Mouse (Mus musculus) CH12.LX (cell line): ENCODE results near the gene Nepro.

Source experiments
- BHLHE40 ChIP-seq: IDR thresholded peaks from 2 replicates; pipeline ENCODE4 v1.6.1; 2011; ENCODE audit warnings: mild to moderate bottlenecking, low read depth, low read length, improper control_type of control experiment
- CTCF ChIP-seq, 2 experiments: IDR thresholded peaks in 1 of 2; conservative IDR thresholded peaks in 1 of 2; 2 replicates each; pipeline ENCODE4 v1.5.1; 2011 to 2012; ENCODE audit warnings: low read depth in 2 of 2, low read length in 2 of 2, improper control_type of control experiment in 1 of 2, inconsistent platforms in 1 of 2, mild to moderate bottlenecking in 1 of 2, moderate library complexity in 1 of 2
- E2F4 ChIP-seq: IDR thresholded peaks from 2 replicates; pipeline ENCODE4 v1.6.1; 2011; ENCODE audit warnings: low read depth, low read length, improper control_type of control experiment; ENCODE audit not compliant: insufficient replicate concordance
- EP300 ChIP-seq: IDR thresholded peaks from 2 replicates; pipeline ENCODE4 v1.6.1; 2011; ENCODE audit warnings: low read length, improper control_type of control experiment
- HCFC1 ChIP-seq: IDR thresholded peaks from 2 replicates; pipeline ENCODE4 v1.6.1; 2012; ENCODE audit warnings: low read depth, mild to moderate bottlenecking, inconsistent platforms, low read length, improper control_type of control experiment
- MAZ ChIP-seq: IDR thresholded peaks from 2 replicates; pipeline ENCODE4 v1.6.1; 2012; ENCODE audit warnings: low read depth, mild to moderate bottlenecking, inconsistent platforms, low read length, improper control_type of control experiment, moderate library complexity
- NELFE ChIP-seq: IDR thresholded peaks from 2 replicates; pipeline ENCODE4 v1.6.1; 2011; ENCODE audit warnings: low read depth, low read length, improper control_type of control experiment
- POLR2A ChIP-seq: IDR thresholded peaks from 2 replicates; pipeline ENCODE4 v1.6.1; 2011; ENCODE audit warnings: low read depth, mild to moderate bottlenecking, improper control_type of control experiment, low read length
- POLR2AphosphoS2 ChIP-seq: IDR thresholded peaks from 2 replicates; pipeline ENCODE4 v1.6.1; 2011; ENCODE audit warnings: low read depth, low read length, improper control_type of control experiment
- SMC3 ChIP-seq: IDR thresholded peaks from 2 replicates; pipeline ENCODE4 v1.6.1; 2011; ENCODE audit warnings: low read depth, low read length, improper control_type of control experiment
- TCF12 ChIP-seq: IDR thresholded peaks from 2 replicates; pipeline ENCODE4 v1.6.1; 2014; ENCODE audit warnings: low read depth, mild to moderate bottlenecking, inconsistent platforms, low read length, improper control_type of control experiment
- ZMIZ1 ChIP-seq: IDR thresholded peaks from 2 replicates; pipeline ENCODE4 v1.6.1; 2012; ENCODE audit warnings: low read depth, mild to moderate bottlenecking, inconsistent platforms, low read length, improper control_type of control experiment

GRCm38 (mm10) chr16:44687719-44688420 is 36.2 kb upstream of the Nepro start:
- TF ChIP-seq EP300 (no peak), POLR2AphosphoS2 (no peak), CTCF (conservative IDR thresholded peaks at IDR 0.05 in 1 of 2, IDR thresholded peaks at IDR 0.05 in 1 of 2; ENCODE audit: low read depth in 2 of 2, low read length in 2 of 2) (no peak), E2F4 (no peak), BHLHE40 (no peak), NELFE (no peak), POLR2A (no peak), TCF12 (no peak), SMC3 (no peak), ZMIZ1 (no peak), HCFC1 (no peak), MAZ (no peak)
